Mouse (Mus musculus): ENCODE results near the gene Smad5.

GRCm38 (mm10) chr13:56739556-56739955 lies 36.7 kb downstream of the Smad5 start:
- no peak for TF ChIP-seq MYOD1 (IDR thresholded peaks at IDR 0.05; ENCODE audit: control insufficient read depth in 1 of 3, insufficient read length in 2 of 3, low read depth in 2 of 3)
- no peak for TF ChIP-seq POLR2A (IDR thresholded peaks at IDR 0.05; ENCODE audit: insufficient read length, low read depth)
- TF ChIP-seq CEBPB (IDR thresholded peaks at IDR 0.05; ENCODE audit: insufficient read depth, poor library complexity, severe bottlenecking), result no peak
- TF ChIP-seq MAX (IDR thresholded peaks at IDR 0.05; ENCODE audit: low read depth), result no peak
- no peak for TF ChIP-seq USF1 (IDR thresholded peaks at IDR 0.05; ENCODE audit: low read depth)
- no peak for TF ChIP-seq E2F4 (IDR thresholded peaks at IDR 0.05; ENCODE audit: insufficient read depth)
- TF ChIP-seq POLR2AphosphoS2 (IDR thresholded peaks at IDR 0.05; ENCODE audit: insufficient read length, low read depth), result no peak
- no peak for TF ChIP-seq TCF3 (IDR thresholded peaks at IDR 0.05; ENCODE audit: insufficient read length, low read depth)
- TF ChIP-seq TCF12 (IDR thresholded peaks at IDR 0.05; ENCODE audit: insufficient read depth, poor library complexity, severe bottlenecking), result no peak
- TF ChIP-seq SRF (IDR thresholded peaks at IDR 0.05; ENCODE audit: control insufficient read depth, insufficient read length, low read depth), result no peak
- no peak for TF ChIP-seq MYOG (IDR thresholded peaks at IDR 0.05; ENCODE audit: control insufficient read depth in 1 of 3, insufficient read depth in 1 of 3, insufficient read length in 2 of 3, low read depth in 2 of 3)
